Mouse (Mus musculus): Measurements from ENCODE around the gene Soat1. TPM values are rescaled to one million over a fixed set of nuclear protein-coding genes. Genes with fewer than 3 reads are reported as not detected.

Gene Soat1
- polyA plus RNA-seq, 1 experiment, result 23.7 TPM

DNA sequence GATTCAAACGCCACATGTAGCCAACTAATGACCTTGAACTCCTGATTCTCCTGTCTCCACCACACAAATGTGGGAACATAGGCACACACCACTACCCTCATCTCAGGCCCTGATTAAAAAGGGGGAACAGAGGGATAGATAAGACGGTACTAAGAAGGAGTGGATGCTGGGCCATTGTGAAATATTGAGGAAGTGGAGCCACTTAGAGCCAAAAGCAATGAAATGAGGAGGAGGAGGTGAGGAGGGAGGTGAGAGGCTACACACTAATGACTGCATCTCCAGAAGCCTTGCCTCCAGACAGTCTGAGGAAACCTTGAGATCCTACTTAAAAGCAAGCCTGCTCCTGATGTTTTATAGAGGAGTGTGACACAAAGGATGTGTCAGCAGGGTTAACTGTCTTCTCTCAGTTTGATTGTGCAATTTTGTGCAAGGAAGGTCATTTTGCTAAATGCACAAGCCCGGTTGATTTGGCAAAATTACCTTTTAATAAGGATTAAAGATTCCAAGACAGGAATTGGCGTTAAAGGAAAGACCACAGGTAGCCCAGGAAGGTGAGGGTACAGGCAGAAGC lies 17.2 kb upstream of the Soat1 start:
- H3K36me3 ChIP-seq (replicated peaks; ENCODE audit: low read length), result no peaks in the 10 kb centered on the region
- peaks cover 4% of the 10 kb centered on the region; the same call in 1 of the 2 replicates for H3K4me1 ChIP-seq
- TF ChIP-seq GATA1 (IDR thresholded peaks at IDR 0.05; ENCODE audit: borderline replicate concordance, low read length), result no peak
- TF ChIP-seq FLI1 (IDR thresholded peaks at IDR 0.05; ENCODE audit: low read length), result no peak
- H3K9me3 ChIP-seq, result peaks cover 4% of the 10 kb centered on the region; the same call in 1 of the 2 replicates
- H3K4me3 ChIP-seq (replicated peaks), result no peak overlapping the region
- peaks cover 4% of the 10 kb centered on the region for H3K27me3 ChIP-seq (replicated peaks)

DNA sequence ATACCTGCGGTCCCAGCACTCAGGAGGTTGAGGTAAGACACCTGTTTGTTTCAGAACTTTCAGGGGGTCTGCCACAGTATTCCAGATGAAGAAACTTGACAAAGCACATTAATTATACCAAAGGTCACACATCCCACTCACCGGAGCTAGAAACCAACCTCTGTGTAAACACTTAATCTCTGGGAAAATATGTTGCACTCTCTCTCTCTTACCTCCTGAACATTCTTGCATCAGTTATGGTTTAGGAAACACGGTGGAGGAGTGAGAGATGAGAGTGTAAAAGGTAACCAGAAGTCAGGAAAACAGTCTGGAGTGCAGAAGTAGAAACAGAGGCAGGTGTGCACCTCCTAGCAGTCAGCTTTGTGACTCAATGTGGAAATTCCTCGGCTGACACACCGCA lies 13.9 kb upstream of the Soat1 start:
- peaks cover 4% of the 10 kb centered on the region; the same call in 1 of the 2 replicates for H3K9me3 ChIP-seq
- H3K4me3 ChIP-seq (replicated peaks), result no peak overlapping the region
- H3K27me3 ChIP-seq (replicated peaks), result peaks cover 4% of the 10 kb centered on the region
- peaks cover 8% of the 10 kb centered on the region for H3K4me1 ChIP-seq
- H3K36me3 ChIP-seq (replicated peaks; ENCODE audit: low read length), result no peaks in the 10 kb centered on the region
- TF ChIP-seq FLI1 (IDR thresholded peaks at IDR 0.05; ENCODE audit: low read length) (no peak), GATA1 (IDR thresholded peaks at IDR 0.05; ENCODE audit: borderline replicate concordance, low read length) (no peak)

GRCm38 (mm10) chr1:156487498-156487897 lies 13.4 kb upstream of the Soat1 start:
- TF ChIP-seq FLI1 (IDR thresholded peaks at IDR 0.05; ENCODE audit: low read length) (no peak), GATA1 (IDR thresholded peaks at IDR 0.05; ENCODE audit: borderline replicate concordance, low read length) (no peak)
- Histone ChIP-seq H3K36me3 (replicated peaks; ENCODE audit: low read length) (no peaks in the 10 kb centered on the region), H3K27me3 (replicated peaks) (peaks cover 4% of the 10 kb centered on the region), H3K9me3 (peaks cover 4% of the 10 kb centered on the region; the same call in 1 of the 2 replicates), H3K4me3 (replicated peaks) (no peak overlapping the region), H3K4me1 (peaks cover 8% of the 10 kb centered on the region)

DNA sequence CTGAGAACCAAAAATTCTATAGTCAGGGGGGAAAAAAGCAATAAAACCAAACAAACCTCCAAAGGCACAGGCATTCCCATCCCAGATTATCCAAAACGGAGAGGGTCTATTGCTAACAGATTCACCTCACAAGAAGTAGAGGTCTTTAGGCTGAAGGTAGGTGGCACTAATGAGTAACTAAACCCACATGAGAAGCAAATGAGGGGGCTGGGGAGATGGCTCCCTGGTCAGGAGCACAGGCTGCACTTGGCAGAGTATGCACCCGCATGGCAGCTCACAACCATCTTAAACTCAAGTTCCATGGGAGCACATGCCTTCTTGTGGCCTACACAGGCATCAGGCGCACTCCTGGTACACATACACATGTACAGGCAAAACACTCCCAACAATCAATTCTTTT lies 7.7 kb upstream of the Soat1 start:
- H3K9me3 ChIP-seq, result no peaks in the 10 kb centered on the region
- H3K4me1 ChIP-seq, result peaks cover 7% of the 10 kb centered on the region; the same call in 1 of the 2 replicates
- H3K27me3 ChIP-seq (replicated peaks), result peaks cover 2% of the 10 kb centered on the region
- H3K36me3 ChIP-seq (replicated peaks; ENCODE audit: low read length), result no peaks in the 10 kb centered on the region
- no peak overlapping the region for H3K4me3 ChIP-seq (replicated peaks)
- no peak for TF ChIP-seq GATA1 (IDR thresholded peaks at IDR 0.05; ENCODE audit: borderline replicate concordance, low read length)
- TF ChIP-seq FLI1 (IDR thresholded peaks at IDR 0.05; ENCODE audit: low read length), result no peak

DNA sequence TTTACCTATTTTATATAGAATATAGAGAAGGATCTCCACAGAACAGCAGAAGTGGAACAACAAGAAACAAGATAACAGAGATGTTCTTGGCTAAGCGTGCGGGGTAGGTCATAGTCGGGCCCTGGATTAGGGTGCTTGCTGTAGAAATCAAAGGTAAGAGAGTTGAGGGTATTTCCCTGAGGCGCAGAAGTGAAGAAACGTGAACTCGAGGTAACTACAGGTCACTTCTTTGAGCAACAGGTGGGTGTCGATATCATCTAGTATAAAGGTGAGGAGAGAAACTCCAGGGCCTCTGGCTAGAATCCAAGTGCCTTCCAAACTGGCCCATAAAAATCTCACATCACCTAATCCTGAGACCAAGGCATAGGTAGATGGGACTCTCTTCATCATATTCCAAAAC lies 2.4 kb upstream of the Soat1 start:
- TF ChIP-seq FLI1 (IDR thresholded peaks at IDR 0.05; ENCODE audit: low read length) (no peak), GATA1 (IDR thresholded peaks at IDR 0.05; ENCODE audit: borderline replicate concordance, low read length) (no peak)

GRCm38 (mm10) chr1:156476016-156476415 lies 1.9 kb upstream of the Soat1 start:
- Histone ChIP-seq H3K27me3 (replicated peaks) (peaks cover 8% of the 10 kb centered on the region), H3K9me3 (no peaks in the 10 kb centered on the region), H3K4me3 (replicated peaks) (no peak overlapping the region), H3K4me1 (peaks cover 23% of the 10 kb centered on the region), H3K36me3 (replicated peaks; ENCODE audit: low read length) (no peaks in the 10 kb centered on the region)
- no peak for TF ChIP-seq GATA1 (IDR thresholded peaks at IDR 0.05; ENCODE audit: borderline replicate concordance, low read length)
- no peak for TF ChIP-seq FLI1 (IDR thresholded peaks at IDR 0.05; ENCODE audit: low read length)

More for the DNA sequence above, 2.4 kb upstream of the Soat1 start:
- H3K4me1 ChIP-seq, result peaks cover 23% of the 10 kb centered on the region
- no peak overlapping the region for H3K4me3 ChIP-seq (replicated peaks)
- peaks cover 8% of the 10 kb centered on the region for H3K27me3 ChIP-seq (replicated peaks)
- no peaks in the 10 kb centered on the region for H3K36me3 ChIP-seq (replicated peaks; ENCODE audit: low read length)
- H3K9me3 ChIP-seq, result no peaks in the 10 kb centered on the region

DNA sequence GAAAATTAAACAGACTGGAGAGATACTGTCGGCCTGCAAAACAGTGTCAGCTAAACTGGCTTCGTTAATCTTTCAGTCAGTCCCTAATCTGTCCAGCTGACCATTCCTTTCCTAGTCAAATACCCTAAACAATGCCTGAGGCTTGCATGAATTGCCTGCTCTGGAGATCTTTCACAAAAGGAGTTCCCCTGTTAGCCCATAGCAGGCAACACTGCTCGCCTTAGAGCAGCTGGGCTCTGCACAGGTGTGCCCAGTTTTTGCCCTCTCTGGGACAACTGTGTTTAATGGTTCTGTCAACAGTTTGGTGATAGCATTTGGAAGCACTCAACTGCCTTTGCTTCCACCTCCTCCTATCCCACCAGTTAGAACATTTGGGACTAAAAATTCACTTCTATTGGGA lies 723 bp upstream of the Soat1 start:
- Histone ChIP-seq H3K9me3 (no peaks in the 10 kb centered on the region), H3K4me1 (peaks cover 27% of the 10 kb centered on the region), H3K36me3 (replicated peaks; ENCODE audit: low read length) (no peaks in the 10 kb centered on the region), H3K4me3 (replicated peaks) (no peak overlapping the region), H3K27me3 (replicated peaks) (peaks cover 8% of the 10 kb centered on the region)
- TF ChIP-seq GATA1 (IDR thresholded peaks at IDR 0.05; ENCODE audit: borderline replicate concordance, low read length) (no peak), FLI1 (IDR thresholded peaks at IDR 0.05; ENCODE audit: low read length) (no peak)

DNA sequence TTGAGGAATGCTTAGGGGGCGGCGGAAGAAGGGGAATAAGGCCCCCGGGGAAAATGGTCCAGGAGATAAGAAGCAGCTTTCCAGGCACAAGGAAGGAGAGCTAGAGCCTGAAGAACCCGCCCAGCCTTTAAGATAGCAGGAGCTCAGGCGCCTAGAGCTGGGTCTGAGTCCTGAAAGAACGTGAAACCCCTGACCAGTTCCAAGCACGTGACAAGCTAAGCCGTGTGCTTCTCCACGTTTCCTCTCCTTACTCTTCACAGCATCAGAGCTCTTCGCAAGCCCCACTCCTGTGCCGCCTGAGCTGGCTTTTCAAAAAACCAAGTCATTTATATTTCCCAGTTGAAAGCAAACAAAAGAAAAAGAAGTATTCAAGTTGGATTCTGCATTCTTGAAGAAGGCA lies 1.1 kb downstream of the Soat1 start:
- Histone ChIP-seq H3K9me3 (peaks cover 8% of the 10 kb centered on the region; the same call in 1 of the 2 replicates), H3K36me3 (replicated peaks; ENCODE audit: low read length) (peaks cover 5% of the 10 kb centered on the region), H3K4me3 (replicated peaks) (peak overlapping the region; percentile 59), H3K27me3 (replicated peaks) (peaks cover 8% of the 10 kb centered on the region), H3K4me1 (peaks cover 40% of the 10 kb centered on the region)
- no peak for TF ChIP-seq GATA1 (IDR thresholded peaks at IDR 0.05; ENCODE audit: borderline replicate concordance, low read length)
- no peak for TF ChIP-seq FLI1 (IDR thresholded peaks at IDR 0.05; ENCODE audit: low read length)

DNA sequence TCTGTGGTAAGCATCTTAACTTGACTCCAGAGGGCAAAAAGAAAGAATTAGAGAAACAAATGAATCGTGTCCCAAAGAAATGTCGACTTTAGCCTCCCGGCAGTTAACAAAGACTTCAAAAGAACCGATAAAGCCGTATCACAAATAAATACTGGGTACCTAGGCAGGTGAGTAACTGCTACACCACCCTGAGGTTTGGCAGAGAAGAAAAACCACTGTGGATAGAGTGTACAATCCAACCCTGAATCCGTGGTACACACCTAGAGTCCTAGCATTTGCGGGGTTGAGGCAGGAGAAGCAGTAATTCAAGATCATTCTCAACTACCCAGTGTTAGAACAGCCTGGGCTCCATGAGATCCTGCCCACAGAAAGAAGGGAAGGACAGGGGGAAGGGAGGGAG lies 2.2 kb downstream of the Soat1 start:
- TF ChIP-seq GATA1 (IDR thresholded peaks at IDR 0.05; ENCODE audit: borderline replicate concordance, low read length) (no peak), FLI1 (IDR thresholded peaks at IDR 0.05; ENCODE audit: low read length) (no peak)
- Histone ChIP-seq H3K9me3 (peaks cover 8% of the 10 kb centered on the region; the same call in 1 of the 2 replicates), H3K4me1 (peaks cover 42% of the 10 kb centered on the region), H3K27me3 (replicated peaks) (peaks cover 9% of the 10 kb centered on the region), H3K36me3 (replicated peaks; ENCODE audit: low read length) (peaks cover 7% of the 10 kb centered on the region), H3K4me3 (replicated peaks) (peak overlapping the region; percentile 64)

DNA sequence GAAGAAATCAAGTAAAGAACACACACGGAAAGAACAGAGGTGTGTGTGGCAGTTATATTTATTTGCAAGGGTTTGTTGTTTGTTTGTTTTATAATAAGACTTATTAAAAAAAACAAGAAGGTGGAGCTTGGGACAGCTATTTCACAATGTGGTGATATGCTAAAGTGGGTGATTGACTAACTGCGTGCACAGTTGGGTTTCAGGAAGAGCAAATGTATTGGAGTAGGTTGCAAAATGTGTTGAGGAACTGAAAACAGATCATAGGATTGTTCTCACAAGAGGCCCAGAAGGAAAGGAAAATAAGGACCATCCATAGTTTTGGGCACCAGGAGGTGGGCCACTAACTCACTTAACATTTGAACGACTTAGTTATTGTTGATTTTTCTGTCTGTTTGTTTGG lies 3.1 kb downstream of the Soat1 start:
- Histone ChIP-seq H3K9me3 (peaks cover 8% of the 10 kb centered on the region; the same call in 1 of the 2 replicates), H3K27me3 (replicated peaks) (peaks cover 9% of the 10 kb centered on the region), H3K4me3 (replicated peaks) (no peak overlapping the region), H3K4me1 (peaks cover 41% of the 10 kb centered on the region), H3K36me3 (replicated peaks; ENCODE audit: low read length) (peaks cover 14% of the 10 kb centered on the region)
- no peak for TF ChIP-seq GATA1 (IDR thresholded peaks at IDR 0.05; ENCODE audit: borderline replicate concordance, low read length)
- no peak for TF ChIP-seq FLI1 (IDR thresholded peaks at IDR 0.05; ENCODE audit: low read length)
